Mouse (Mus musculus) adrenal gland, postnatal 4 days (tissue): Measurements from ENCODE around the gene Pno1. TPM values are rescaled to one million over a fixed set of nuclear protein-coding genes. Genes with fewer than 3 reads are reported as not detected.
"Not testable (repeated sequence)": the region's sequence is repeated elsewhere in the genome, so short reads cannot be mapped to it uniquely, and the experiment has no call there.

Experiments used
- DNase-seq, 2 experiments: peaks; one replicate each; pipeline ENCODE4 v3.0.0; 2021 to 2022; ENCODE audit warnings: low spot score in 2 of 2, mixed read lengths in 2 of 2
- long read RNA-seq, 2 experiments: library from polyadenylated mRNA; stranded (forward); transcript quantifications; one replicate each; pipeline ENCODE4 v2.0.0; 2021
- total RNA-seq, 2 experiments: library from RNA; stranded (reverse); gene quantifications; 2 replicates each; pipeline ENCODE4 v1.2.3; 2021

The Pno1 gene
- 10 to 100 TPM; 34.8 to 35.4 TPM for total RNA-seq
- long read RNA-seq, experiment 1, transcript Pno1-201 (7 exons, 1,544 nt): major isoform, 38 of 38 reads
- long read RNA-seq, experiment 1, partial matches to known transcripts: 0 of 38 reads
- long read RNA-seq, experiment 1, other reads (novel, unspliced or antisense): 0 of 38 reads
- long read RNA-seq, experiment 2, transcript Pno1-201 (7 exons, 1,544 nt): major isoform, 40 of 40 reads
- long read RNA-seq, experiment 2, partial matches to known transcripts: 0 of 40 reads
- long read RNA-seq, experiment 2, other reads (novel, unspliced or antisense): 0 of 40 reads

DNA sequence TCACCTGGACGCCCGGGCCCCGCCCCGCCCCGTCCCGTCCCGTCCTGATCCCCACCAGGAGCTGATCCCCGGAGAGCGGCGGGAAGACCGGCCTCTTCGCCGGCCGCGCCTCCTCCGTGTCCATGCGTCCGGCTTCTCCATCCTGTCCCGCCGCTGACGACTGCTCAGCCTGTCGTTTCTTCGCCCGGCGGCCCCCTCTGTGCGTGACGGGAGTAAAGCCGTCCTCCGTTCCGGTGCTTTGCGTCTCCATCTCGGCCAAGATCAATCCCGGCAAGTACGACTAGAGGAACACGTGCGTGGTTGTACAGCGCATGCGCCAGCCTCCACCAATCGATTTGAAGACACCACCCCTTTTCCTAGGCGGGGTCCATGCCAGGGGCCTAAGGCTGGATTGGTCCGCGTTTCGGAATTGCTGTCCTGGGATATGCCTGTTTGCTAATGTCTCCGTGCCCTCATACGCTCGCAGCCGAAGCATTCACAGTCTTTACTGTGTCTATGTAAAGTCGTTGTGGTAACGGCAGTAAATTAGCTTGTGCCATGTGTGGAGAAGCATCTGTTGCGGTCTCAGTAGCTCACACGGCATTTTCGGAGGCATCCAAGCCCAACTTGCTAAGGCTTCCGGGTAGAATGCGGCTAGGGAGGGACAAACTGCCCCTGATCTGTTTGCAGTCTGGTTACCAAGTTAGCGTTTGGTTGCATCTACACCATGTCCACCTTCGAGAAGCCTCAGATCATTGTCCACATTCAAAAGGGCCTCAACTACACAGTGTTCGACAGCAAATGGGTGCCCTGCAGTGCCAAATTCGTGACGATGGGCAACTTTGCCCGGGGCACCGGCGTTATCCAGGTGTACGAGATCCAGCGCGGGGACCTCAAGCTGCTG, at the start of gene Pno1:
Gene Pno1 (minus strand): TSS at position 311 of the 883 bp plus-strand sequence.
- peak; percentile 78 to 91 for DNase-seq

DNA sequence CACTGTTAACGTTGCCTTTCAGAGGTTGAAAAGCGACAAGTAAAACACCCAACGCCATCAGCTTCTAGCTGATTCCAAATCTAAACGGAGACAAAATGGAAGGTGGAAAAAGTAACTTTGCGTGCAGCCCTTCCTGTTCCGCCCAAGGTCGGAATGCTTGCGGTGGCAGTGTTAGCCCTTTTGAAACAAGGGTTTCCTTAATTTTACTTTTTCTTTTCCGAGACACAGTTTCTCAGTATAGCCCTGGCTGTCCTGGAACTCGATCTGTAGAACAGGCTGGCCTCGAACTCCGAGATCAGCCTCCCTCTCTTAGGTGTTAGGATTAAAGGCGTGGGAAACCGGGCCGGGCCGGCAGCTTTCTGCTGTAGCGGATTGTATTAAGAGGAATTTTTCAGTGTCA, 46.5 kb upstream of the Pno1 start:
- DNase-seq: peak; percentile 13 to 17

DNA sequence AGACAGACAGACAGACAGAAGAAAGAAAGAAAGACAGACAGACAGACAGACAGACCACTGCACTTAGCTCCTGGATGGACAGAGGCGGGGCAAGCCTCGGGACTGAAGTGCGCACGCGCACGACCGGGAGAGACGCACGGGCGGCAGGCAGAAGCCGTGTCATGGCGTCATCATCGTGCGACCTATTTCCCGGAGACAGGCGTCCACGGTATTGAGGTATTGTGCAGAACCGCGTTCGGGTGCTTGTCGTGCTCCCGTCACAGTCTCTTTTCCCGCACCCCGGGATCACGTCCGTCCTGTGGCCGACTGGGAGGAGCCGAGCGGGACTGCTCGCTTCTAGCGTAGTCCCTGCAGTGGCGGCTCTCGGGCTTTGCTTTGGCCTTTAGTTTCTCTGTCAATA, 46.1 kb upstream of the Pno1 start, which contains the start of gene C1d:
Gene C1d (plus strand): TSS at position 137 of the 400 bp plus-strand sequence.
- peak; percentile 83 to 89 for DNase-seq

DNA sequence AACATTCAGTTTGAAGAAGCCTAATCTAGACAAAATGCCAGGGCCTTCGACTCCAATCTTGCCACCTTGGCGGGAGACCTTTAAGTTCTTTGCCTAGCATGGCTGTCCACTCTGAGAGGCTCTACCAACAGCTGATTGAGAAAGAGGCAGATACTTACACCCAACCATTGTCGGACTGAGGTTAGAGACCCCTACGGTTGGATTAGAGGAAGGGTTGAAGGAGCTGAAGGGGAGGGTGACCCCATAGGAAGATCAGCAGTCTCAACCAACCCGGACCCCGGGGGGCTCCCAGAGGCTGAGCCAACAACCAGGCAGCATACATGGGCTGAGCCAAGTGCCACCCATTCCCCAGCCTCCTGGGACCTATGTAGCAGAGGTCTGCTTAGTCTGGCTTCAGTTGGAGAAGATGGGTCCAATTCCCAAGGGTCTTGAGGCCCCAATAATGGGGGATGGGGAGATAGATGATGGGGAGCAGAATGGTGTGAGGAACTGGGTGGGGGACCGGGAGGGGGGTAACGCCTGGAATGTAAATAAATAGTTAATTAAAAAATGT, 45.5 kb upstream of the Pno1 start:
- no peak for DNase-seq

DNA sequence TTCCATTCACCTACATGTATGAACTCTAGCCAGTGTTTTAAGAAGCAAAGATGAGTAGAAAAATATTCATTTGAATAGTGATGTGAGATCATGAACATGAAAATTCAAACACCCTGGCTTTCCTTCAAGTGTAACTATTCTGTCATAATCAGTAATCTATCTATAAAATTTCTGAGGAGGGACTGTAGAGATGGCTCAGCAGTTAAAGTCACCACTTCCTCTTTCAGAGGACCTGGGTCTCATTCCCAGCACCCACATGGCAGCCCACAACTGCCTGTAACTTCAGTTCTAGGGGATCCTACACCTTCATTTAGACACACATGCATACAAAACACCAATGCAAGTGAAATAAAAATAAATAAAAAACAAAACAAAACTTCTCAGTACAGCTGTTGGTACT, 37.3 kb upstream of the Pno1 start:
- DNase-seq: no peak

DNA sequence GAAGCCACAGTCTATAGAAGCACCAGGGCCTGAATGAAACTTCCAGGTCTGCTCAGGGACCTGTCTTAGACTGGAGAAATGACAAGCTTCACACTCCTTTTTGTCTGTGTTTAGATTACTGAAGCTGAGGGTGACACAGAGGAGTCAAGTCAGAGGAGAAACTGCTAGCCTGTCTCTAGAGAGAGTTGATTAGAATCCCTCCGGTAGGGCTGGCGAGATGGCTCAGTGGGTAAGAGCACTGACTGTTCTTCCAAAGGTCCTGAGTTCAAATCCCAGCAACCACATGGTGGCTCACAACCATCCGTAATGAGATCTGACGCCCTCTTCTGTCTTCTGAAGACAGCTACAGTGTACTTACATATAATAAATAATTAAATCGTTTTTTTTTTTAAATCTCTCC, 27.2 kb upstream of the Pno1 start:
- DNase-seq: not testable (repeated sequence)

DNA sequence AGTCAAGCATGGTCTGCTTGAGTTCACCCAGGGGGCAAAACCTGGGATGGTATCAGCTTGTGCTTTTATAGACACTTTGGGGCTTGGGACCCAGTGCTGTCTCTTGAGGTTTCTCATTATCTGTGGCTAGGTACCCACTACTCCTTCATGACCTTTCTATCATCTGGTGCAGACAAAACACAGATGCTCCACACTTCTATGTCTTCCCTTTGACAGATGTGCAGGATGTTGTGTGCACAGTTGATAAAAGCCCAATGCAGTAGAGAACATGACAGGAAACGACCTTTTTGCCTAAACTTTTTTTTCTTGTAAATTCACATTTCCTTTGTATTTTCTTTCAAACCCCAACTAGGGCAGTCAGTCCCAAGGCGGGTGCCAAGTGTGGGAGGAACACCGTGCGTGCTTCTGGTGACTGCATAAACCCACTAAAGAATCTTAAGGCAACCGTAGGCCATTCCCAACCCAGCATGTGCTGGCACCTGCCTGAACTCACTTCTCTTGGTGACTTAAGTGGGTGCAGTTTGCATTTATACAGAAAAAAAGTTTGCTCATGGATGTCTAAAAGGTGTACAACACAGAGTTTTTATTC, 25.2 kb upstream of the Pno1 start:
- DNase-seq: no peak

DNA sequence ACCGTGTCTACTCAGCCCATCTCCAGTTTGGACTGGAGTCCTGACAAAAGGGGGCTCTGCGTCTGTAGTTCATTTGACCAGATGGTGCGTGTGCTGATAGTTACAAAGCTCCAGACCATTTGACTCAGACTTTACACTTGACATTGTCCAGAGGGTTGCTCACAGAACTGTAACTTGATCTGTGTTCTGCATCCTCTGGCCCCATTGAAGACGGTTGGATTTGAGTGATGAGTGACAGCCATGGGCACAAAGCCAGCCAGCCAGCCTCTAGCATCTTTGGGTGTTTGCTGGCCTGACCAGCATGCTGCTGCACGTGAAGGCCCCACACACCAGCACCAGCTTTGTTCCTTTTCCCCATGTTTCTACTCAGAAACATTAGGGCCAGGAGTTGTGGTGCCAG, 21.4 kb upstream of the Pno1 start:
- DNase-seq: no peak

DNA sequence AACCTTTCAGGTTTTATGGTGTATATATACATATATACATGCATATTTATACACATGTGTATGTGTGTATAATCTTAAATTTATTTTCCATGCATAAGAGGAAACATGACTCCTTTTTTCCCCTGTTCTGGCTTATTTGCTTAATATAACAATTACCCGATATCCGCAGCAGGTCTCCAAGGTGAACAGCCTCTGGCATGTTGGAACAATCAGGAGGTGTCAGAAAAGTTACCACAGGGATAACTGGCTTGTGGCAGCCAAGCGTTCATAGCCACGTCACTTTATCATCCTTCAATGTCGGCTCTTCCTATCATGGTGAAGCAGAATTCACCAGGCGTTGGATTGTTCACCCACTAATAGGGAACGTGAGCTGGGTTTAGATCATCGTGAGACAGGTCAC, 9.8 kb upstream of the Pno1 start:
- no peak for DNase-seq

DNA sequence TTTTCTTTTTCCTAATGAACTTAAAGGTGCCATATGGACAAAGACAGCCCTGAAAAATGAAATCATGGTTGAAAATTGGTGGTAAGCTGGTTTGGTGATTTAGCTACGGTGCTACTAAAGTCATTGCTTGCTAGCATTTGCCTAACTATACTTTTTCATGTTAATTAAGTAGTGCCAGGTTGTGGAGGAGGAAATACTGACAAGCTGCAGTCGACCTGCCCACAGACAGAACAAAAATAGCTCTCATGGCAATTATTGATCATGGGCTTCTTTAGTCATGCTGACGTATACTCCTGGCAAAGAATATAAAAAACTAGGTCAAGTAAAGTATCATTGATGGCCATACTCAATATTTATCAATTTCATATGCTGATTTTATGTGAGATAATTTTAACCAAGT, 4.1 kb upstream of the Pno1 start:
- DNase-seq: no peak

DNA sequence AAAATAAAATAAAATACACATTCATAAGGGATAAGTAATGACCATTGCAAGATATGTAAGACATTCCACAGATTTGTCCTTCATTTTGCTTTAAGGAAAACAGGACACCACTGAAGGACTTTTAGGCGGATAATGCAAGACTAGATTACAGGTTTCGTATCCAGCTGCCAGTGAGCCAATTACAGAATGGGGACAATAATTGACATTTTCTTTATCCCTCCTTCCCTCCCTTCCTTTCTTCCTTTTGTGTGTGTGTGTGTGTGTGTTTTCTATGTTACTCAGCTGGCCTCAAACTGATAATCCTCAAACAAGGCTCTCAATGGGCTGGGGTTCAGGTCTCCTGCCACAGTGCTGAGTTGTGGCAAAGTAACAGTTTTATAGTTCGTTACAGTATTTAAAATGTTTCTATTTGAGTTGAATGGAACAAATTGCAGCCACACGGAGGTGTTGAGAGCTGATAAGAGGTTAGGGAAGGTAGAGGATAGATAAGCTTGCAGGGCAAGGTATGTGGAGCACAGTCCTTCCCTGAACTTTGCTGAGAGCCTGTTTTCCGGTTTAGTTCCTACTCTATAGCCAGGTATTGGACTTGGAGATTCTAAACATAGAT, 1.6 kb upstream of the Pno1 start:
- DNase-seq: no peak

DNA sequence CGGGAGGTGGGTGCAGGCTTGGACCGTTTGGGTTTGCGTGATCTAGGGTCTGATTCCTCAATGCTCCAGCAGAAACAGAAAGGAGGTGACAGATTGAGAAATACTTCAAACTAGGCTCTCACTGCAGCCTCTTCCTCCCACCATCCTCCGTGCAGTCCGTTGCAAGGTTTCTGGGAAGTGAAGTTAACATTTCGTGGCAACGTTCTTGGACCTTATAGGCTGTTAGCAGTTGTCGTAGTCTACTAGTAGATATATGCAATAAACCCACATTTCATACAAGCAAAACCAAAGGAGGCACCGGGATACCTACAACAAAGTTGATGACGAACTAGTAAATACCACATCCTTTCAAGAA, 750 bp upstream of the Pno1 start:
- no peak for DNase-seq

DNA sequence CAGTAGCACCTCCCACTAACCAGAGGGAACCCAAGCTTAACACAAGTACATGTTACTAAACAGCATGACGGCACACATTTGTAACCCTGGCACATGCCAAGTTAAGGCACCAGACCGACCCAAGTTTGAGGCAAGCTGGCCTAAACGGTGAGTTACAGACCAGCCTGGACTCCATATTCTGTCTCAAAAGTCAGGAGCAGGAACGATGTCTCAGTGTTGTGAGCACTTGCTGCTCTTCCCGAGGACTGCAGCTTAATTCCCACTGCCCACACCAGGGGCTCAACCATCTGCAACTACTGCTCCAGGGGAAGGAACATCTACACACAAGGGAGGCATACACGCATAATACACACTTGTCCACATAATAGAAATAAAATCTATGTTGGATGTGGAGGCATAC, 8.9 kb downstream of the Pno1 start:
- DNase-seq: no peak

DNA sequence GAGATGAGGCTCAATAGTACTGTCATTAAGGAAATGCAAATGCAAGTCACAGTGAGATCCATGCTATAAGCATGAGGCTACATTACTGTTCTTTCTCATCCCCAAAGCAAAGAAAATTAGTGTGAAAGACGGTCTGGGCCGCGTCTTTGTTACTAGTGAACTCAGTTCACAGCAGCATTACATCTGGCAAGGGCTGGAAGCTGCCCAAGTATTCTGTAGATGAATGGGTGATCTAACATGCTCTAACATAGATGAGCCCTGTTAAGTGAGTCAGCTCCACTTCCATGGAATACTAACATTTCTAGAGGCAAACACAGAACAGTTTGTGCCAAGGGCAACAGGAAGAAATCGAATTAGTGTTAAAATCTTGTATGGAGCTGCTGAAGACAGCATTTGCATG, 10.4 kb downstream of the Pno1 start:
- no peak for DNase-seq

DNA sequence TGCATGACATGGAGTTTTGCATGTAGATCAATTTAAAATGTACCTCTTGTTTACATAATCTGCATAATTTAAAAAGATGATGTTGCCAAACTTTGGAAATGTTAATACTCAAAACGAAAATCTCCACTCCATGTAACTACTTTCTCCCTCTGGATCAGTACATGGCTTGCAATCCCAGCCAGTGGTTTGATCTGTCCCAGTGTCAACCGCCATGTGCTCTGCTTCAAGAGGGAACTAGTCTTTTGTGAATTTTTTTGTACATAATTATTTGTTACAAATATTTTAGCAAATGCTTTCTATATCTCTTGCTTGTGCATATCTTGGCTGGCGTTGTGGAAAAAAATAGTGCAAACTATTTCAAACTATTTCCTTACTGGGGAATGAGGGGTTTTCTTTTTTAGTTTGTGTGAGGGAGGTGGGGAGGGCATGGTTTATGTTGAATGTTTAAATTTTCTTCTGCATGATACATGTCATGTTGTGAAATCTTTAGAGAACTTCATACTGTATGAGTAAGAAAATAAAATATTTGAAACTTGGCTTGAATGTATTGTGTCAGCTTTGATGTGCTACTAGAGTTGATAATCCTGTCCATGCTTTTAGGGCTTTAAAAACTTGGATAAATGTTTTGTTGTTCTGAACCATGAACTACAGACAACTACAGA, 11.4 kb downstream of the Pno1 start:
- no peak for DNase-seq

DNA sequence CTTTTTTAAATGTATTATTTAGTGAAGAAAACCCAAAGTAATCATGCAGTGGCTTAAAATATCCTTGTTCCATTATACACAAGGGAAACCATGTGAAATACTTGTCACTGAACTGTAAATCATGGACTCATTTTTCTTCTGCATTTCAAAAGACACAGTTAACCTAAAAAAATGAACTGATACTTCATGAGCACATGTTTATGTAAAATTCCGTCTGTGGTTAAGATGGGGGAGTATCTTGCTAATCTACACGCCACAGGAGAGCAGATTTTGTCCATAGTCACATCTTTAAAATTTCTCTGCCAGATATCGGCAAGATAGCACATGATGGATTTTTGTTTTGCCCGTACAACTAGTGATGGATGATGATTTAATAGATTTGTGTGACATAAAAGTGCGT, 12.2 kb downstream of the Pno1 start:
- DNase-seq: no peak

DNA sequence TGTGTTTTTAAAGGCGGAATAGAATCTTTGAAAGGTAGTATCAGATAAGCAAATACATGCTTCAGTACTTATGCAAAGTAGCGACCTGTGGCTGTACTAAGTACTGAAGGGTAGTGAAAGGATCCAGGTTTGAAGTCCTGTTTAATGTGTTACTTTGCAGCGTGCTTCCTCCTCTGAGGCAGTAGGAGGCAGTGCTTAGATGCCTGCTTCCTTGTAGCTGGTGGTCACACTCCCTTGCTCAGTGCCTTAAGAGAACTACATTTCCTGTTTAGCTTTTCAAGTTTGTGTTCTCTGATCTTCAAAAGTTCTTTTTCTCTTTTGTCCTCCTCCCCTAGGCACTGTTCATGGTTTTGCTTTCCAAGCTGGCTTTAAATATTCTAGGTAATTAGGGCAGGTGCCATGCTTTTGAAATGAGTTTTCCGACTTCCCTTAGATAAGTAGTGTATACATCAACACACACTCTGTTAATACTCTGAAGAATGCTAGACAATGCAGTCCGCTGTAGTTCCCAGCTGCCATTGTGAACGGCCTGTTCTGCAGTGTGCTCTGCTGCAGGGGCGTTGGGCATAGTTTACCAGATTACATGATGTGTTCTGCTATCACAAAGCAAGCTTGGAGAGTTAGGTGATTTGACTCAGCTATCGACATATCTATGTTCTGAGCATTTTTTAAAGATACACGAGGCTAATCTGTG, 19.1 kb downstream of the Pno1 start:
- DNase-seq: no peak

DNA sequence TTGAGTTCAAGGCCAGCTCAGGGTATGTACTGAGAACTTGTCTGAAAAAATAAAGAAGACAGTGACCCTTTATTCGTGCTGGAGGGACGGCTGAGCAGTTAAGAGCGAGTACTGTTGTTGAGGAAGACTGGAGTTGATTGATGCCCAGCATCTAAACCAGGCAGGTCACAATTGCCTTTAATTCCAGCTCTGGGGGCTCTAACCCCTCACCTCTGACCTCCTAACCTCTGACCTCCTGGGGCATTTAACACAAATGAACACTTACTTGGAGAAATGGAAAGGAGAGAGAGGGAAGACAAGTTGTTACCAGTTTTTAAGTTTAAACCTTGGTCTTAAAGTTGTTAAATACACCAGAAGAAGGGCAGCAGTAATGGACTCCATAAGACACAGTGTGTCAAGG, 22.6 kb downstream of the Pno1 start:
- no peak for DNase-seq

DNA sequence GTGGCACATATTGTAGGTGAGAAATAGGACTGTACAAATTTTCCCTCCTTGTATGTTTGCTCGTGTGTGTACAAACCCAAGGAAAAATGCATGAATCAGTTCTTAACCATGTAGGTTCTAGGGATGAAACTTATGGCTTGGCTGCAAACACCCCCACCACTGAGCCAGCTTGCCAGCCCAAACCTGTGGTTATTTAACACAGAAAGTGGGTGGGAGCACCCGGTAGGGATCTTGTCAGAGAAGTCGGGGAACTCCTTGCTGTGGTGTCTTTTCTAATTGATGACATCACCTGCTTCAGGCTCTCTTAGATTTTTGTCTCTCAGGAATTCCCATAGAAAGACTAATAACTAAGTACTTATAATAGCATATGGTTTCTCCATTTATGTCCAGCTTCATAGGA, 23.7 kb downstream of the Pno1 start:
- DNase-seq: no peak

DNA sequence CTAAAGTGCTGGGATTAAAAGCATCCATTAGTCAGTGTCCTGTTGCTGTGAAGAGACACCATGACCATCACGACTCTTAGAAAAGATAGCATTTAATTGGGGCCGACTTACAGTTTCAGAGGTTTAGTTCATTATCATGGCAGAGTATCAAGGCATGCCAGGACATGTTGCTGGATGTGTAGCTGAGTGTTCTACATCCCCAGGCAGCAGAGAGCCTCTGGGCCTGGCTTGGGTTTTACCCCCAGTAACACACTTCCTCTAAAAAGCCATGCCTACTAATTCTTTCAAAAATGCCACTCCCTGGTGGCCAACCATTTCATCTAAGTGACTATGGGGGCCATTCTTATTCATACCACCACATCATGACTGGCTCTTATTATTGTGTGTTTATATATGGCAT, 28.2 kb downstream of the Pno1 start:
- no peak for DNase-seq
